Mouse (Mus musculus) myocyte (in vitro differentiated cells): ENCODE data around the gene Tmem88.

ENCODE experiments used
- MYOD1 ChIP-seq, 3 experiments: IDR thresholded peaks; one replicate each; pipeline ENCODE4 v1.6.1; 2011; ENCODE audit warnings: control low read depth in 2 of 3, low read depth in 2 of 3, mild to moderate bottlenecking in 2 of 3, moderate library complexity in 1 of 3; ENCODE audit not compliant: insufficient read length in 2 of 3, control insufficient read depth in 1 of 3
- POLR2A ChIP-seq: IDR thresholded peaks from one replicate; pipeline ENCODE4 v1.6.1; 2011; ENCODE audit warnings: low read depth, mild to moderate bottlenecking, control low read depth, moderate library complexity; ENCODE audit not compliant: insufficient read length
- TCF3 ChIP-seq: IDR thresholded peaks from one replicate; pipeline ENCODE4 v1.6.1; 2011; ENCODE audit warnings: low read depth, control low read depth; ENCODE audit not compliant: insufficient read length
- USF1 ChIP-seq: IDR thresholded peaks from one replicate; pipeline ENCODE4 v1.6.1; 2011; ENCODE audit warnings: low read depth, mild to moderate bottlenecking, control low read depth, moderate library complexity

DNA sequence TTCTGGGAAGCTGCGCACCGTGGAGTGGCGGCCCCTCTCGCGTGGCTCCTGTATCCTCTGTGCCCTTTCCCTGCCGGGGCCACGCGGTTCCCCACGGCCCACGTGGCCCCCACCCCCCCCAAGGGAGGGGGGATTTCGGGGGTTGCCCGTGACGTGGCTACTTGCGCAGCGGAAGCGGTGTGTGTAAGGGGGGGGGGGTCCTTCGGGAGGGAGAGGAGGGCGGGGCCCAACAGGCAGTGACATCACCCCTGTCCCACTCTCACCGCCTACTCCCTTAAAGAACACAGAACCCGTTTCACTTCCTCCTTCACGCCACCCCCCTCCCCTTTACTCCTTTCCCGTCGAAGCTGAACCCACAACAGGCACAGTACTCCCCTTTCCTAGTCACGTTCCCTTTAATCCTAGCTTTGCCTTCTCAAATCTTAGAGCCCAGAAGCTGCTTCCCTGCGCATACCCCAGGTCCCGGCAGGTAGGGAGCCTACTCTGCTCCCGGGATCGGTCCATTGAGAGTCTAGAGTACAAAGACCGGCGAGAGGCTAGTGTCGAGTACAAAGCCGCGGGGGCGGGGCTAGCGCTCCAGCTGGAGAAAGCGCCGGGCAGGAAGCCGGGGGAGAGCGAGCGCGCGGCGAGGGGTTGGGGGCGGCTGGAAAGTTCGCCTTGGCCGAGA is 11.5 kb upstream of the Tmem88 start:
- TF ChIP-seq POLR2A (peak; percentile 42), MYOD1 (IDR thresholded peaks at IDR 0.05; ENCODE audit: control insufficient read depth in 1 of 3, insufficient read length in 2 of 3, low read depth in 2 of 3) (peak in 1 of 3 experiments; percentile 10), USF1 (no peak), TCF3 (no peak)
